In genomic region chr16:89071041-89071440, GRCm38 (mm10) we compare ENCODE assay signal across 28 mouse cellular contexts. TPM values are rescaled to one million over a fixed set of nuclear protein-coding genes. Genes with fewer than 3 reads are reported as not detected.
DNase-seq lines count a peak whose midpoint lies in the region; ATAC-seq lines count a peak whose summit lies in the region.
"Not testable (repeated sequence)": the region's sequence is repeated elsewhere in the genome, so short reads cannot be mapped to it uniquely, and the experiment has no call there.
"Had no signal": no experiment of that assay in that cellular context is flagged by ENCODE, and none has a peak within 500 bp of the region (broad histone marks: within the 10 kb centered on the region; RNA-seq: fewer than 3 reads in every experiment).

No protein-coding gene starts in this region.

- ATAC-seq in embryonic facial prominence, embryonic 14.5 days (ENCODE audit: low read depth); midbrain, embryonic 14.5 days (ENCODE audit: low FRiP score, low TSS enrichment): not testable (repeated sequence)

- DNase-seq in ES-E14 (ENCODE audit: low read depth, low spot score) (peak; percentile 41), adipocyte (ENCODE audit: low spot score) (peak; percentile 18)
- peak; percentile 3 for DNase-seq in c-Kit-positive CD71-positive TER-119-positive erythroid progenitor cells, embryonic 14.5 days (ENCODE audit: low spot score)
- DNase-seq in embryonic facial prominence, embryonic 14.5 days (ENCODE audit: low spot score): peak; percentile 63
- peak; percentile 61 for DNase-seq in hindlimb bud, embryonic 11.5 days (ENCODE audit: extremely low spot score, low read depth, low spot score)
- DNase-seq in limb, embryonic 10.5 days (ENCODE audit: low spot score): peak; percentile 46
- DNase-seq in midbrain, embryonic 14.5 days: peak; percentile 13

- in situ Hi-C loops in ES-E14 (cut with MboI; ENCODE audit: low sequenced_read_pairs in 2 of 2, unreplicated experiment in 2 of 2): not testable (repeated sequence)

- H3K4me2 ChIP-seq in embryonic facial prominence, embryonic 14.5 days (ENCODE audit: low read depth, low read length); midbrain, embryonic 14.5 days (ENCODE audit: low read length): not testable (repeated sequence)

- not testable (repeated sequence) for H3K4me3 ChIP-seq in ES-E14 (ENCODE audit: insufficient read depth in 1 of 2, low read depth in 1 of 2, low read length in 2 of 2, poor library complexity in 1 of 2, severe bottlenecking in 1 of 2); embryonic facial prominence, embryonic 14.5 days (ENCODE audit: low read depth, low read length); limb, embryonic 10.5 days; midbrain, embryonic 14.5 days (replicated peaks; ENCODE audit: low read depth, low read length)

- 68% methylated on average over 2 of the region's 2 CpGs for WGBS in embryonic facial prominence, embryonic 14.5 days
- WGBS in limb, embryonic 10.5 days: 79% methylated on average over 2 of the region's 2 CpGs
- WGBS in midbrain, embryonic 14.5 days: 79% methylated on average over 2 of the region's 2 CpGs

- not testable (repeated sequence) for H3K9ac ChIP-seq in ES-E14 (ENCODE audit: insufficient read depth, low read depth, low read length, poor library complexity, severe bottlenecking); embryonic facial prominence, embryonic 14.5 days (ENCODE audit: low read depth, low read length); midbrain, embryonic 14.5 days (replicated peaks; ENCODE audit: low read length)

- not testable (repeated sequence) for H3K27ac ChIP-seq in ES-E14 (ENCODE audit: insufficient read depth, low read depth, low read length, poor library complexity, severe bottlenecking); embryonic facial prominence, embryonic 14.5 days (replicated peaks; ENCODE audit: low read depth, low read length); limb, embryonic 10.5 days; midbrain, embryonic 14.5 days (replicated peaks; ENCODE audit: low read depth, low read length)

- not testable (repeated sequence) for H3K36me3 ChIP-seq in ES-E14 (ENCODE audit: control insufficient read depth, insufficient read depth, low read length, poor library complexity, severe bottlenecking); embryonic facial prominence, embryonic 14.5 days (ENCODE audit: control insufficient read depth, insufficient read depth, low read length); limb, embryonic 10.5 days; midbrain, embryonic 14.5 days (ENCODE audit: control insufficient read depth, insufficient read depth, low read length)

- not testable (repeated sequence) for H3K4me1 ChIP-seq in ES-E14 (ENCODE audit: control insufficient read depth in 2 of 2, insufficient read depth in 2 of 2, low read length in 2 of 2, poor library complexity in 1 of 2); embryonic facial prominence, embryonic 14.5 days (ENCODE audit: control insufficient read depth, insufficient read depth, low read length); limb, embryonic 10.5 days; midbrain, embryonic 14.5 days (ENCODE audit: control insufficient read depth, insufficient read depth, low read length)

- H3K9me3 ChIP-seq in ES-E14 (ENCODE audit: control insufficient read depth, insufficient read depth, low read depth, low read length); embryonic facial prominence, embryonic 14.5 days (ENCODE audit: control insufficient read depth, low read length); limb, embryonic 10.5 days (replicated peaks); midbrain, embryonic 14.5 days (ENCODE audit: control insufficient read depth, low read length): not testable (repeated sequence)

- H3K27me3 ChIP-seq in embryonic facial prominence, embryonic 14.5 days (replicated peaks; ENCODE audit: control insufficient read depth, insufficient read depth, low read length); limb, embryonic 10.5 days (ENCODE audit: low read depth, poor library complexity, severe bottlenecking); midbrain, embryonic 14.5 days (ENCODE audit: control insufficient read depth, insufficient read depth, low read length): not testable (repeated sequence)

RNA-seq across cellular contexts. Expression of gene 1110025L11Rik, which starts 7.2 kb away (rescaled TPM):
- not detected in 2 replicates for total RNA-seq in ES-E14 (2012; rRNA removed)
- not detected in 2 replicates for polyA plus RNA-seq in embryonic facial prominence, embryonic 14.5 days (2014; fragmentation: Nextera tagmentation; extraction: Ambion mirVana)
- polyA plus RNA-seq in limb, embryonic 10.5 days (2016; fragmentation: Nextera tagmentation; extraction: Ambion mirVana): not detected in 2 replicates
- not detected in 2 replicates for polyA plus RNA-seq in midbrain, embryonic 14.5 days (2014; fragmentation: Nextera tagmentation; extraction: Ambion mirVana)
- total RNA-seq: adrenal gland, adult 8-10 months; forebrain, postnatal 0 days; gastrocnemius, adult 18-20 months; gastrocnemius, postnatal 4 days; layer of hippocampus, adult 18-20 months; layer of hippocampus, postnatal 25 days; left cerebral cortex, postnatal 10 days; megakaryocyte progenitor cell, adult 5-6 weeks; neutrophil, adult 5-6 weeks had no signal
- polyA plus RNA-seq: C2C12; cerebellum, adult 2 months; forebrain, postnatal 0 days; heart, embryonic 16.5 days; hindbrain, embryonic 12.5 days; intestine, embryonic 16.5 days; kidney, embryonic 14.5 days; liver, embryonic 16.5 days; midbrain, embryonic 15.5 days; myocyte; stomach, embryonic 15.5 days; thymus, adult 2 months had no signal

RNA-seq across cellular contexts. Expression of gene Krtap6-3, which starts 12.8 kb away (rescaled TPM):
- total RNA-seq in ES-E14 (2012; rRNA removed): not detected in 2 replicates
- polyA plus RNA-seq in embryonic facial prominence, embryonic 14.5 days (2014; fragmentation: Nextera tagmentation; extraction: Ambion mirVana): not detected in 2 replicates
- polyA plus RNA-seq in limb, embryonic 10.5 days (2016; fragmentation: Nextera tagmentation; extraction: Ambion mirVana): not detected in 2 replicates
- not detected in 2 replicates for polyA plus RNA-seq in midbrain, embryonic 14.5 days (2014; fragmentation: Nextera tagmentation; extraction: Ambion mirVana)
- total RNA-seq: adrenal gland, adult 8-10 months; forebrain, postnatal 0 days; gastrocnemius, adult 18-20 months; gastrocnemius, postnatal 4 days; layer of hippocampus, adult 18-20 months; layer of hippocampus, postnatal 25 days; left cerebral cortex, postnatal 10 days; megakaryocyte progenitor cell, adult 5-6 weeks; neutrophil, adult 5-6 weeks had no signal
- polyA plus RNA-seq: C2C12; cerebellum, adult 2 months; forebrain, postnatal 0 days; heart, embryonic 16.5 days; hindbrain, embryonic 12.5 days; intestine, embryonic 16.5 days; kidney, embryonic 14.5 days; limb, embryonic 15.5 days; liver, embryonic 16.5 days; midbrain, embryonic 15.5 days; myocyte; stomach, embryonic 15.5 days; thymus, adult 2 months had no signal

RNA-seq across cellular contexts. Expression of gene Krtap6-5, which starts 23.4 kb away (rescaled TPM):
- total RNA-seq in ES-E14 (2012; rRNA removed): 0.80 and 1.1 TPM in 2 replicates
- polyA plus RNA-seq in embryonic facial prominence, embryonic 14.5 days (2014; fragmentation: Nextera tagmentation; extraction: Ambion mirVana): not detected in 2 replicates
- not detected in 2 replicates for polyA plus RNA-seq in limb, embryonic 10.5 days (2016; fragmentation: Nextera tagmentation; extraction: Ambion mirVana)
- polyA plus RNA-seq in midbrain, embryonic 14.5 days (2014; fragmentation: Nextera tagmentation; extraction: Ambion mirVana): not detected in 2 replicates
- total RNA-seq: adrenal gland, adult 8-10 months; forebrain, postnatal 0 days; gastrocnemius, adult 18-20 months; gastrocnemius, postnatal 4 days; layer of hippocampus, adult 18-20 months; layer of hippocampus, postnatal 25 days; left cerebral cortex, postnatal 10 days; megakaryocyte progenitor cell, adult 5-6 weeks; neutrophil, adult 5-6 weeks had no signal
- polyA plus RNA-seq: C2C12; cerebellum, adult 2 months; forebrain, postnatal 0 days; heart, embryonic 16.5 days; hindbrain, embryonic 12.5 days; intestine, embryonic 16.5 days; kidney, embryonic 14.5 days; limb, embryonic 15.5 days; liver, embryonic 16.5 days; midbrain, embryonic 15.5 days; myocyte; stomach, embryonic 15.5 days; thymus, adult 2 months had no signal

RNA-seq across cellular contexts. Expression of gene Gm10228, which starts 29.8 kb away (rescaled TPM):
- total RNA-seq in ES-E14 (2012; rRNA removed): not detected in 2 replicates
- polyA plus RNA-seq in embryonic facial prominence, embryonic 14.5 days (2014; fragmentation: Nextera tagmentation; extraction: Ambion mirVana): not detected in 2 replicates
- not detected in 2 replicates for polyA plus RNA-seq in limb, embryonic 10.5 days (2016; fragmentation: Nextera tagmentation; extraction: Ambion mirVana)
- polyA plus RNA-seq in midbrain, embryonic 14.5 days (2014; fragmentation: Nextera tagmentation; extraction: Ambion mirVana): not detected in 2 replicates
- total RNA-seq: adrenal gland, adult 8-10 months; forebrain, postnatal 0 days; gastrocnemius, adult 18-20 months; gastrocnemius, postnatal 4 days; layer of hippocampus, adult 18-20 months; layer of hippocampus, postnatal 25 days; left cerebral cortex, postnatal 10 days; megakaryocyte progenitor cell, adult 5-6 weeks; neutrophil, adult 5-6 weeks had no signal
- polyA plus RNA-seq: C2C12; cerebellum, adult 2 months; forebrain, postnatal 0 days; heart, embryonic 16.5 days; hindbrain, embryonic 12.5 days; intestine, embryonic 16.5 days; kidney, embryonic 14.5 days; limb, embryonic 15.5 days; liver, embryonic 16.5 days; midbrain, embryonic 15.5 days; myocyte; stomach, embryonic 15.5 days; thymus, adult 2 months had no signal

RNA-seq across cellular contexts. Expression of gene Krtap6-1, which starts 39.5 kb away (rescaled TPM):
- total RNA-seq in ES-E14 (2012; rRNA removed): not detected in 2 replicates
- not detected in 2 replicates for polyA plus RNA-seq in embryonic facial prominence, embryonic 14.5 days (2014; fragmentation: Nextera tagmentation; extraction: Ambion mirVana)
- not detected in 2 replicates for polyA plus RNA-seq in limb, embryonic 10.5 days (2016; fragmentation: Nextera tagmentation; extraction: Ambion mirVana)
- polyA plus RNA-seq in midbrain, embryonic 14.5 days (2014; fragmentation: Nextera tagmentation; extraction: Ambion mirVana): not detected in 2 replicates
- total RNA-seq: adrenal gland, adult 8-10 months; forebrain, postnatal 0 days; gastrocnemius, adult 18-20 months; gastrocnemius, postnatal 4 days; layer of hippocampus, adult 18-20 months; layer of hippocampus, postnatal 25 days; left cerebral cortex, postnatal 10 days; megakaryocyte progenitor cell, adult 5-6 weeks; neutrophil, adult 5-6 weeks had no signal
- polyA plus RNA-seq: C2C12; cerebellum, adult 2 months; forebrain, postnatal 0 days; heart, embryonic 16.5 days; hindbrain, embryonic 12.5 days; intestine, embryonic 16.5 days; kidney, embryonic 14.5 days; limb, embryonic 15.5 days; liver, embryonic 16.5 days; midbrain, embryonic 15.5 days; myocyte; stomach, embryonic 15.5 days; thymus, adult 2 months had no signal

Comparison
In these comparisons a context has a peak if more than half of its experiments do, and no peak if none do; other contexts are left out.
1. DNase-seq: peak in every context shown above with its lines; median percentile 63 in embryonic facial prominence, embryonic 14.5 days; 61 in hindlimb bud, embryonic 11.5 days; 46 in limb, embryonic 10.5 days; 41 in ES-E14; 18 in adipocyte; 13 in midbrain, embryonic 14.5 days; 3 in c-Kit-positive CD71-positive TER-119-positive erythroid progenitor cells, embryonic 14.5 days.